Mouse (Mus musculus): ENCODE measurements around the gene Adcyap1r1. TPM values are rescaled to one million over a fixed set of nuclear protein-coding genes. Genes with fewer than 3 reads are reported as not detected.

The Adcyap1r1 gene
- polyA plus RNA-seq, 1 experiment from 2014 or later, result 31.4 TPM

GRCm38 (mm10) chr6:55512066-55512703 is 60.4 kb downstream of the Adcyap1r1 start:
- Histone ChIP-seq H3K4me1 (replicated peaks) (peaks cover 17% of the 10 kb centered on the region), H3K9me3 (peaks cover 6% of the 10 kb centered on the region; the same call in 1 of the 2 replicates), H3K27ac (no peak overlapping the region), H3K27me3 (ENCODE audit: insufficient read depth, poor library complexity, severe bottlenecking) (no peaks in the 10 kb centered on the region), H3K36me3 (no peaks in the 10 kb centered on the region), H3K4me3 (no peak overlapping the region)
- DNase-seq (ENCODE audit: low spot score), result no peak
- WGBS, result 40% methylated on average over 19 of the region's 19 CpGs

GRCm38 (mm10) chr6:55513477-55513876 is 61.7 kb downstream of the Adcyap1r1 start:
- no peak overlapping the region for H3K4me3 ChIP-seq
- peaks cover 17% of the 10 kb centered on the region for H3K4me1 ChIP-seq (replicated peaks)
- WGBS, result 52% methylated on average over 5 of the region's 5 CpGs
- H3K36me3 ChIP-seq, result no peaks in the 10 kb centered on the region
- no peak overlapping the region for H3K27ac ChIP-seq
- peaks cover 6% of the 10 kb centered on the region; the same call in 1 of the 2 replicates for H3K9me3 ChIP-seq
- no peak for DNase-seq (ENCODE audit: low spot score)
- no peaks in the 10 kb centered on the region for H3K27me3 ChIP-seq (ENCODE audit: insufficient read depth, poor library complexity, severe bottlenecking)

GRCm38 (mm10) chr6:55519605-55520201 is 67.9 kb downstream of the Adcyap1r1 start:
- H3K27ac ChIP-seq, result peak overlapping the region; percentile 77
- 17% methylated on average over 11 of the region's 11 CpGs for WGBS
- H3K27me3 ChIP-seq (ENCODE audit: insufficient read depth, poor library complexity, severe bottlenecking), result no peaks in the 10 kb centered on the region
- peak overlapping the region; percentile 41 for H3K4me3 ChIP-seq
- DNase-seq (ENCODE audit: low spot score), result peak; percentile 87
- H3K36me3 ChIP-seq, result no peaks in the 10 kb centered on the region
- H3K9me3 ChIP-seq, result peaks cover 6% of the 10 kb centered on the region; the same call in 1 of the 2 replicates
- H3K4me1 ChIP-seq (replicated peaks), result peaks cover 7% of the 10 kb centered on the region; the same call in 1 of the 2 replicates

- DNase-seq (ENCODE audit: low spot score), result peak; percentile 60
- WGBS, result 31% methylated on average over 11 of the region's 11 CpGs
Measured at GRCm38 (mm10) chr6:55520237-55521095, 68.7 kb downstream of the Adcyap1r1 start.

DNA sequence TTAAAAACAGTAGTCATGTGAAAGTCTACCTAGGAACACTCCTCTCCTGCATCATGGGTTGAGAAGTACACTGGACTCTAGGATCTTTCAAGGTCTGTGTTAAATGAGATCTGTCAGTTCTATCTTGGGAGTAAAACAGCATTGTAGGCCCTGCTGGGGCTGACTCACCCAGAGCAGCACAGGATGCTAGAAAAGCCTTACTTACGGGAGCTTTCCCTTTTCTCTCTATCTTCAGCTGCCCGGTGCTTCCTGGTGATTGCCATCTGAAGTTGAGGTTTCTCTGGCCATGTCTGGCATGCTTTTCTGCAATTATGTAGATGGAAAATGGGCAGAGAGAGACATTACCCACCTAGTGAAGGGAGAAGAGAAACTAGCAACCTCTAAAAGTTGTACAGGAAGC is 84.7 kb downstream of the Adcyap1r1 start:
- H3K4me1 ChIP-seq (replicated peaks), result peaks cover 15% of the 10 kb centered on the region
- WGBS, result 85% methylated on average over 2 of the region's 2 CpGs
- H3K27ac ChIP-seq, result no peak overlapping the region
- H3K27me3 ChIP-seq (ENCODE audit: insufficient read depth, poor library complexity, severe bottlenecking), result no peaks in the 10 kb centered on the region
- DNase-seq (ENCODE audit: low spot score), result no peak
- no peak overlapping the region for H3K4me3 ChIP-seq
- no peaks in the 10 kb centered on the region for H3K36me3 ChIP-seq
- no peaks in the 10 kb centered on the region for H3K9me3 ChIP-seq

More at GRCm38 (mm10) chr6:55520237-55521095, 68.7 kb downstream of the Adcyap1r1 start:
- H3K27ac ChIP-seq, result peak overlapping the region; percentile 77
- H3K36me3 ChIP-seq, result no peaks in the 10 kb centered on the region
- H3K4me1 ChIP-seq (replicated peaks), result peaks cover 7% of the 10 kb centered on the region; the same call in 1 of the 2 replicates
- peak overlapping the region; percentile 41 for H3K4me3 ChIP-seq
- H3K9me3 ChIP-seq, result no peaks in the 10 kb centered on the region
- H3K27me3 ChIP-seq (ENCODE audit: insufficient read depth, poor library complexity, severe bottlenecking), result no peaks in the 10 kb centered on the region

DNA sequence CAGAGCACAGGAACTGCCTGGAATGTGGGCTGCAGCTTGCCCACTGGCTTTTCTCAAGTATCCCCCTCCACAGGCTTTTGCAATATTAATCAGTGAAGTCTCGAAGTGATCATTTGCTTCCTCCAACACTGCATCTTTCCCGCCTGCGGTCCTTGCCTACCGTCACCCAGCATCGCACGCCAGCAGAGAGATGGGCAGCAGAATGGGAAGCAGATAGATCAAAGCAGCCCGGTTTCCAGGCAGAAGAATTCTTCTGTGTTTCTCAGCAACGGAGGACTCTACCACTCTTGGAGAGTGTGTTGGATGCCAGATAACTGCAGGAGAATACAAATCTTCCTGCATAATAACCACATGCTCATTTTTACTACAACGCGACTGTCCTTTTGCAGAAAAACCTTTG is 87.4 kb downstream of the Adcyap1r1 start:
- 51% methylated on average over 10 of the region's 10 CpGs for WGBS
- DNase-seq (ENCODE audit: low spot score), result peak; percentile 26
- Histone ChIP-seq H3K9me3 (no peaks in the 10 kb centered on the region), H3K4me1 (replicated peaks) (peaks cover 15% of the 10 kb centered on the region), H3K27ac (peak overlapping the region; percentile 42; the same call in 1 of the 2 replicates), H3K36me3 (no peaks in the 10 kb centered on the region), H3K4me3 (no peak overlapping the region), H3K27me3 (ENCODE audit: insufficient read depth, poor library complexity, severe bottlenecking) (no peaks in the 10 kb centered on the region)

DNA sequence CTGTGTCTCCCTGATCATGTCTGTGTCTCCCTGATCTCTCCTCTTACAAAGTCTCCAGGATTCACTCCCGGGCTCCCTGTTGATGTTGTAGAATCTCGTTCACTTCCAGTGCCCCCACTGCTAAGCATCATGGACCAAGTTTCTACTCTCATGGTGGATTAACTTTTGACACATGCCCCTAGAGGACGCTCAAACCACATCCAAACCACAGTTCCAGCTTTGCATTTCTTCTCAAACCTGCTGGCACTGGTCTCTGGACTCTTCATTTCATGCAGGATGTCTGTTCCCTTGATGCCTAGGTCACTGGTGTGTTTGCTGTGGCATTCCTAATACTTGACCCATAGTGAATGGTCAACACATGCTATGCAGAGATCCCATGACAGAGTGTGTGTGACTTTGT is 90.6 kb downstream of the Adcyap1r1 start:
- WGBS, result 54% methylated on average over 3 of the region's 3 CpGs
- H3K27me3 ChIP-seq (ENCODE audit: insufficient read depth, poor library complexity, severe bottlenecking), result no peaks in the 10 kb centered on the region
- no peak overlapping the region for H3K4me3 ChIP-seq
- no peaks in the 10 kb centered on the region for H3K9me3 ChIP-seq
- peaks cover 15% of the 10 kb centered on the region for H3K4me1 ChIP-seq (replicated peaks)
- no peak for DNase-seq (ENCODE audit: low spot score)
- no peaks in the 10 kb centered on the region for H3K36me3 ChIP-seq
- H3K27ac ChIP-seq, result no peak overlapping the region

- Histone ChIP-seq H3K36me3 (no peaks in the 10 kb centered on the region), H3K4me3 (no peak overlapping the region), H3K9me3 (no peaks in the 10 kb centered on the region), H3K27me3 (ENCODE audit: insufficient read depth, poor library complexity, severe bottlenecking) (no peaks in the 10 kb centered on the region), H3K27ac (no peak overlapping the region), H3K4me1 (replicated peaks) (peaks cover 15% of the 10 kb centered on the region)
- WGBS, result 86% methylated on average over 4 of the region's 4 CpGs
- no peak for DNase-seq (ENCODE audit: low spot score)
Measured at GRCm38 (mm10) chr6:55543345-55543744, 91.6 kb downstream of the Adcyap1r1 start.

DNA sequence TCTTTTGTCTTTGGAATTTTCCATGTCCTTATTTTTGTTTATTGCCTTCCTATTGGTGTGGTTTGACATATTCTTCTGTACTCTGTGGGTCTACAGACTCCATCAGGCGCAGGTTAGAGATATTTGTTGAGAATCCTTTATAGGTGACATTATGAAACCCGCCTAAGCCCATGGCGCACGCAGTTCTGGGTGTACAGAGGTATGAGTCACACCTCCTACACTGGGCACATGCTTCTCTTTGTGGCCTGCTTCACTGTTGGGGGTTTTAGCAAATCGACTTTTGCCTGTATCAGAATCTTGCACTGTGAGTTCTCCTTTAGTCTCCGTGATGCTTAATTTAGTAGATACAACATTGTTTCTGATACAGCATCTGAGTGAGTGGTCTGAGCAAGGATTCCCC is 97.4 kb downstream of the Adcyap1r1 start:
- no peak for DNase-seq (ENCODE audit: low spot score)
- H3K9me3 ChIP-seq, result no peaks in the 10 kb centered on the region; the same call in 1 of the 2 replicates
- H3K36me3 ChIP-seq, result no peaks in the 10 kb centered on the region
- no peak overlapping the region for H3K4me3 ChIP-seq
- no peaks in the 10 kb centered on the region for H3K4me1 ChIP-seq (replicated peaks)
- WGBS, result 94% methylated on average over 6 of the region's 6 CpGs
- no peak overlapping the region for H3K27ac ChIP-seq
- H3K27me3 ChIP-seq (ENCODE audit: insufficient read depth, poor library complexity, severe bottlenecking), result no peaks in the 10 kb centered on the region

- no peaks in the 10 kb centered on the region for H3K36me3 ChIP-seq
- no peaks in the 10 kb centered on the region; the same call in 1 of the 2 replicates for H3K9me3 ChIP-seq
- H3K4me3 ChIP-seq, result no peak overlapping the region
- no peak overlapping the region for H3K27ac ChIP-seq
- DNase-seq (ENCODE audit: low spot score), result peak; percentile 61
- H3K27me3 ChIP-seq (ENCODE audit: insufficient read depth, poor library complexity, severe bottlenecking), result no peaks in the 10 kb centered on the region
- 40% methylated on average over 13 of the region's 13 CpGs for WGBS
- H3K4me1 ChIP-seq (replicated peaks), result no peaks in the 10 kb centered on the region
Measured at GRCm38 (mm10) chr6:55550926-55551325, 99.1 kb downstream of the Adcyap1r1 start.

All from hindbrain, embryonic 10.5 days (tissue).